Comparison of ENCODE assay signal across 2 mouse cellular contexts in the genomic region with DNA sequence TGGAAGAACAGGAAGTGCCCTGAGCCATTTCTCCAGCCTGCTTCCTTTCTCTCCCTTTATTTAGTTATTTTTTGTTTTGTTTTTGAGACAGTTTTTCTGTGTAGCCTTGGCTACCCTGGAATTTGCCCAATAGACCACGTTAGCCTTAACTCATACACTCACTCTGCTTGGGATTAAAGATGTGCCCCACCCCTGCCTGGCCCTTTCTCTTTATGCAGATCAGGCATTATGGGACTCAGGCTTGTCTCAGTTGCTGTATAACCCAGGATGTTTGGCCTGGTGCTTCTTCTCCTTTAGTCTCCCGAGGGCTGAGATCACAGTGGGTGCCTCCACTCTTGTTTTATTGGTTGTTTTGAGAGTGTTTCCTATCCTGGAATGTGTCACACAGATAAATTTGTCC.
TF ChIP-seq lines count a peak whose summit lies in the region.

No protein-coding gene starts in this region.

TF ChIP-seq in CH12.LX, 34 proteins besides CTCF, POLR2A, EP300 and RAD21:
- 0 out of 2 replicates have a peak, but pooled peaks have one; percentile 11 for TF ChIP-seq ELF1 (IDR thresholded peaks at IDR 0.05; ENCODE audit: low read depth, low read length)
- TF ChIP-seq SMC3 (IDR thresholded peaks at IDR 0.05; ENCODE audit: low read depth, low read length) = no peak

TF ChIP-seq in ES-E14, 5 proteins besides CTCF, POLR2A, EP300 and RAD21:
- TF ChIP-seq ZC3H11A (IDR thresholded peaks at IDR 0.05; ENCODE audit: borderline replicate concordance, low read depth, low read length) (no peak), MAFK (IDR thresholded peaks at IDR 0.05; ENCODE audit: insufficient read depth, low read depth, low read length) (no peak), HCFC1 (IDR thresholded peaks at IDR 0.05; ENCODE audit: borderline replicate concordance, insufficient read depth, low read length) (no peak), ZNF384 (IDR thresholded peaks at IDR 0.05; ENCODE audit: low read depth, low read length) (no peak), CHD2 (IDR thresholded peaks at IDR 0.05; ENCODE audit: low read depth, low read length) (no peak)
TF ChIP-seq in ES-E14: peak in this region for 0.
